Mouse (Mus musculus) embryonic fibroblast, embryonic 13.5 days (primary cell): ENCODE measurements at regions not wholly inside any gene's neighbourhood (a gene's known extent, or its start where the extent isn't known, plus 50 kb on each side); places are given as distances from the start of the nearest gene placed in this dataset.

Experiments used
- CTCF ChIP-seq: IDR thresholded peaks from 2 replicates; pipeline ENCODE4 v1.5.1; 2011; ENCODE audit warnings: mild to moderate bottlenecking, control low read depth, low read length, moderate library complexity, borderline replicate concordance; ENCODE audit not compliant: insufficient read depth
- POLR2A ChIP-seq: IDR thresholded peaks from 2 replicates; pipeline ENCODE4 v1.6.1; 2011; ENCODE audit warnings: low read depth, mild to moderate bottlenecking, control low read depth, low read length, moderate library complexity

DNA sequence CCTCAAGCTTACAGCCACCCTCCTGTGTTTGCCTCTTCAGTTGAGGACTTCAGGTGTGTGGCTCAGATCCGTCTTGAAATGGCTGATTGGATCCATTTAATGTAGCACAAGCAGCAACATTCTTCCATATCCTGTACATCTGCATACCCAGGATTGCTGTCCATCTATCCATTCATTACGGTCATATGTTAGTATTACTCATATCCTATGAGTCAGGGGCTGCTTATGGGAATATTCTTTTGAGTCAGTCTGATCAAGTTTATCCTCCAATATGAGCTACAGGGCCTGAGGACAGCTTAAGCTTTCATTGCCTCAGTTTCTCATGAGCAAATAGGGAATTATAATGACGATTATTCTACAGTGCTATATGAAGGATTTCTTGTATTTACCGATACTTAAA lies 293.7 kb downstream of the Plpp3 start:
- TF ChIP-seq CTCF (no peak), POLR2A (no peak)
